Mouse (Mus musculus) kidney, embryonic 16.5 days (tissue): Measurements from ENCODE around the gene Rnls. TPM values are rescaled to one million over a fixed set of nuclear protein-coding genes. Genes with fewer than 3 reads are reported as not detected.
A peak's percentile ranks its signal among the peaks of the same experiment; 100 is the strongest.

Source experiments
- ATAC-seq: fragments of 200-750 bp; cut with Nextera tagmentation; 2 replicates; pipeline ENCODE4 v1.8.0; 2017; ENCODE audit warnings: moderate TSS enrichment; ENCODE audit not compliant: low FRiP score, low TSS enrichment
- H3K27ac ChIP-seq: fragments of 300-500 bp; sonication (generic); 2 replicates; pipeline ENCODE4 v1.5.1; 2014; ENCODE audit warnings: low read length
- H3K27me3 ChIP-seq: fragments of 300-500 bp; sonication (generic); 2 replicates; pipeline ENCODE4 v1.6.1; 2014; ENCODE audit warnings: low read length, control low read depth, mixed read lengths; ENCODE audit not compliant: insufficient read depth
- H3K36me3 ChIP-seq: fragments of 300-500 bp; sonication (generic); 2 replicates; pipeline ENCODE4 v1.6.1; 2014; ENCODE audit warnings: low read length, control low read depth, mixed read lengths; ENCODE audit not compliant: insufficient read depth
- H3K4me1 ChIP-seq: fragments of 300-500 bp; sonication (generic); 2 replicates; pipeline ENCODE4 v1.6.1; 2014; ENCODE audit warnings: low read length, control low read depth, mixed read lengths; ENCODE audit not compliant: insufficient read depth
- H3K4me2 ChIP-seq: fragments of 300-500 bp; sonication (generic); replicated peaks from 2 replicates; pipeline ENCODE4 v1.6.1; 2014; ENCODE audit warnings: low read depth, low read length
- H3K4me3 ChIP-seq: fragments of 300-500 bp; sonication (generic); 2 replicates; pipeline ENCODE4 v1.5.1; 2014; ENCODE audit warnings: mild to moderate bottlenecking, low read length
- H3K9ac ChIP-seq: fragments of 300-500 bp; sonication (generic); replicated peaks from 2 replicates; pipeline ENCODE4 v1.6.1; 2014; ENCODE audit warnings: low read length
- H3K9me3 ChIP-seq: fragments of 300-500 bp; sonication (generic); 2 replicates; pipeline ENCODE4 v1.6.1; 2016; ENCODE audit warnings: low read length, control low read depth
- WGBS: fragments of 180-500 bp; shearing (Covaris S2); extraction: QIAGEN DNeasy Blood & Tissue Kit; methylation state at CpG from one replicate; pipeline ENCODE4 v1.1.7; 2014; 5-methylcytosine and 5-hydroxymethylcytosine counted together
- polyA plus RNA-seq: library from polyadenylated mRNA; unstranded; fragments of >200 nt; fragmentation: Nextera tagmentation; extraction: Ambion mirVana; gene quantifications from 2 replicates; pipeline ENCODE4 v1.2.1, GENCODE M21; 2015

Rnls gene
- polyA plus RNA-seq, 1 experiment from 2014 or later = 7.3 TPM

DNA sequence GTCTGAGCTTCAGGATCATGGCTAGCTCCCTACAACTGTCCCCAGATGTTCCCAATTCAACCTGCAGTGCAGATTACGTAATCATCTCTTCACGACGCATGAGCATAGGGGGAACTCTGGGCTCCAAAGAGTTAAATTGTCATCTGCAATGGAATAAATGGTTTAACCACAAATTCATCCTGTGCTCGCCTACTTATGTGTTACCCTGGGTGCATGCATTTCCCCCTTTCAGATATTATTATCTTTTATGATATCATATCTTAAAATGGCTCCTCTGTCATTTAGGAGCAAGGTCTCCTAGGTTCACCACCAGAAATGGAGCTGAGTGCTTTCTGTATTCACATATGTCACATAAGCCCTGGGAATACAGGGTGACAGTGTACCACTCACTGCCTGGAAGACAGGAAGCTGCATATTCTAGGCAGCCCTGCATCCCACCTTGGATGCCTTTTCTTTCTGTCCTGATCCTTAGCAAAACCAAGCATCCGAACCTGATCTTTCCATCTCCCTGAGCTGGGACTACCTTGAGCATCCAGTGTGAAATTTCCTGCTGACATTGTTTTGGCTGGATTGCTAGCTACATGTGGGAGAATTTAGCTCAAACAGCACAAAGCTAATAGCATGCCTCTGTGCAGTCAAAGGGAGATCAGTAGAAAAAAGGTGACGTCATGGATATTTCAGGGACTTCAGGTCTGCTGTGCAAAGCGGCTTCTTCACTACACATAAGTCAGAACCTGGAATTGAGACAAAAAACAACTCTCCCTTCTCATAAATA lies 289.9 kb downstream of the Rnls start:
- Histone ChIP-seq H3K9ac (no peak overlapping the region), H3K27ac (no peak overlapping the region), H3K27me3 (no peaks in the 10 kb centered on the region), H3K4me3 (no peak overlapping the region), H3K9me3 (no peaks in the 10 kb centered on the region), H3K4me2 (no peak overlapping the region), H3K36me3 (no peaks in the 10 kb centered on the region), H3K4me1 (peaks cover 6% of the 10 kb centered on the region)
- ATAC-seq = no peak
- WGBS = 70% methylated on average over 7 of the region's 7 CpGs

DNA sequence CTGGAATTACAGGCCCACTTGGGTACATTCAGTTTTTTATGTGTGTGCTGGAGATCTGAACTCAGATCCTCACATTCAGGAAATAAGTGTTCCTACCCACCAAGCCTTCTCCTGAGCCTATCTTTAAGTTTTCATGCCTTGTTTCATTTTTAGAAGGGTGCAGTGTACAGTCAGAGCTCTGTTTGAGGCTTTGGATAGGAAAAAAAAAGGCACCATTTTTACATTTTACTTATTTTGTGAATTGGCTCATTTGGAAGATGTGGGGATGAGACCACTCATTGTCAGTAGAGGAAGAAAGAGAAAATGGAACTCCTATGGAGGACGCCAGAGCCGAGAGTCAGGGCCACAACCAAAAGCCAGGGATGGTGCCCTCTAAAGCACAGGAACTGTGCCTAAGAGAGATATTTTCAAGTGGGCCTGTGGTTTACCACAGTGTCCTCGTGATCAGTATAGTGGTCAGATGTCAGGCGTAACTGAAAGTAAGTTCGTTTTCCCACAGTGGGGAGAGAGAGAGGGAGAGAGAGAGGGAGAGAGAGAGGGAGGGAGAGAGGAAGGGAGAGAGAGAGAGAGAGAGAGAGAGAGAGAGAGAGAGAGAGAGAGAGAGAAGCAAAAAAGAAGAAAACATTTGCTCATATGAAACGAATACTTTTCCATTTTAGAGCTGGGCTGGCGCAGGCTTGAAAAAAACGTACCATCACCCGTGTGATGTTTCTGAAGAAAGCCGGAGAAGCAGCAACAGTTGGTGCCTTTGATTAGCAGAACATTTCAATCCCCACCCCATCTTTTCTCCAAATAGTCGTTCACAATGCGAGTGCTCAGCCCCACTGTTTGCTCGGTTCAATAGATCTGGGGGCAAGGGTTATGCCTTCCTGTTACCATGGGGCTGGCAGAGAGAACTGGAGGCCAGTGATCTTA lies 290.7 kb downstream of the Rnls start:
- Histone ChIP-seq H3K4me1 (peaks cover 6% of the 10 kb centered on the region), H3K27me3 (no peaks in the 10 kb centered on the region), H3K4me3 (no peak overlapping the region), H3K36me3 (no peaks in the 10 kb centered on the region), H3K27ac (no peak overlapping the region), H3K9ac (no peak overlapping the region), H3K4me2 (no peak overlapping the region), H3K9me3 (no peaks in the 10 kb centered on the region)
- no peak for ATAC-seq
- WGBS = 65% methylated on average over 13 of the region's 13 CpGs

DNA sequence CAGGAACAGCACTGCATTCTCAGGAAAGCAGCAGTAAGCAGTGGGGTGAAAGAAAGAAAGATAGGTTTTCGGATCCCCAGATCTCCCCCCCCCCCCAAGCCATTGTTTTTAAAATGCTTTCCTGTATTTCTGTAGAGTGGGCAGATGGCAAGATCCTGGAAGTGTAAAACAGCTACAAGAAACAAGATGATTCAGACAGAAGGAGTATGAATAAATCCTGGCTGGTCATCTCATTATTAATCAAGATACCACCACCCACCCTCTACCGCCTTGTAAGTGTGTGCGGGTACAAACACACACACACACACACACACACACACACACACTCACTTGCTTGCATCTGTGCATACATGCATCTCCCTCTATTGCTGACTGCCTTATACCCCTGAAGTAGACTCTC lies 291.5 kb downstream of the Rnls start:
- no peaks in the 10 kb centered on the region for H3K36me3 ChIP-seq
- no peak overlapping the region for H3K4me3 ChIP-seq
- no peaks in the 10 kb centered on the region for H3K27me3 ChIP-seq
- H3K27ac ChIP-seq = no peak overlapping the region
- ATAC-seq = no peak
- H3K4me1 ChIP-seq = peaks cover 6% of the 10 kb centered on the region
- WGBS = 80% methylated on average over 3 of the region's 3 CpGs
- H3K9ac ChIP-seq = no peak overlapping the region
- no peaks in the 10 kb centered on the region for H3K9me3 ChIP-seq
- no peak overlapping the region for H3K4me2 ChIP-seq

DNA sequence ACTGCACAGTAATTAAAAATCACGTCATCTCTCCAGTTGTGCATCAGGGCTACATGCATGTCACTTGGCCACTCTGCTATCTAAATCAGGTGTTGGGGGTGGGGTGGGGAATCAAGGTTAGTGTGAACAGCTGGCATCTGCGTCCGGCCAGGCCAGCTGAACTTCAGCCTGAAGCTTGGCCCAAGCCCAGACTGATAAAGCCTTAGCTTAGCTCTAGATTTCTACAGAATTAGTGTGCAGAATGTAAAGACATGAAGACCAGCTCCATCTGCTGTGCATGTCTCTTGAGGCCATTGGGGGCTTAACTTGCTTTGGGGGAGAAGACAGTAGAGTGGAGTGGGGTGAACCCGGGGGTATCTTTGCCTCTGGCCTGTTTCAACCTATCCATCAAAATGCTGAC lies 292.1 kb downstream of the Rnls start:
- no peak overlapping the region for H3K4me2 ChIP-seq
- ATAC-seq = 0 out of 2 replicates have a peak, but pooled peaks have one; percentile 12
- H3K4me1 ChIP-seq = peaks cover 6% of the 10 kb centered on the region
- no peak overlapping the region for H3K27ac ChIP-seq
- no peak overlapping the region for H3K9ac ChIP-seq
- H3K36me3 ChIP-seq = no peaks in the 10 kb centered on the region
- no peak overlapping the region for H3K4me3 ChIP-seq
- H3K9me3 ChIP-seq = no peaks in the 10 kb centered on the region
- 51% methylated on average over 4 of the region's 4 CpGs for WGBS
- H3K27me3 ChIP-seq = no peaks in the 10 kb centered on the region

DNA sequence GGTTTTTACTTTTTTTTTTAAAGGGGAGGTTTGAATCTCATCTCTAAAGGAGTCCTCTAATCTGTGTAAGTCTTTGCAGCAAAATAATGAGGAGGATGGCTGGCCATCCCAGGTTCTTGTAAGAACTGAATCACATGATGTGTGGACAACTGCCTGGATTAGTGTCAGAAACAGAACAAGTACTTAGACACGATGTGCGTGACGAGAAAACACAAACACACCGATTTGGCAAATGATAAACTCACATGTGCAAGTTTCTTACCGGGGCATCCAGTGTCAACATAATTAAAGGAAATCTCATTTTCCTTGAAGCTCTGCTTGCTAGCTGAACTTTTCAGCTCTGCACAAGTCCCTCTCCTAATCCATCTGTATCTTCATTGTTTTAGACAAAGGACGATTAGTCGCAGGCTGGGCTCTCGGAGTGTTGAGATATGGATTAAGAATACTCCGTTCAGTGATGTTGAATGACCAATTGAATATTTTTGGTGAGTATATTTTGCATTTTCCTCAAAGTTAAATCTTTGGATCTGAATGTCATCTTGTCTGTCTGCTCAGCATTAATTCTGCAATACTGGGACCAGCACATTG lies 292.8 kb downstream of the Rnls start:
- Histone ChIP-seq H3K9ac (no peak overlapping the region), H3K27ac (no peak overlapping the region), H3K4me3 (no peak overlapping the region), H3K27me3 (no peaks in the 10 kb centered on the region), H3K36me3 (no peaks in the 10 kb centered on the region), H3K4me2 (no peak overlapping the region), H3K9me3 (no peaks in the 10 kb centered on the region), H3K4me1 (peaks cover 6% of the 10 kb centered on the region)
- 86% methylated on average over 9 of the region's 9 CpGs for WGBS
- no peak for ATAC-seq

DNA sequence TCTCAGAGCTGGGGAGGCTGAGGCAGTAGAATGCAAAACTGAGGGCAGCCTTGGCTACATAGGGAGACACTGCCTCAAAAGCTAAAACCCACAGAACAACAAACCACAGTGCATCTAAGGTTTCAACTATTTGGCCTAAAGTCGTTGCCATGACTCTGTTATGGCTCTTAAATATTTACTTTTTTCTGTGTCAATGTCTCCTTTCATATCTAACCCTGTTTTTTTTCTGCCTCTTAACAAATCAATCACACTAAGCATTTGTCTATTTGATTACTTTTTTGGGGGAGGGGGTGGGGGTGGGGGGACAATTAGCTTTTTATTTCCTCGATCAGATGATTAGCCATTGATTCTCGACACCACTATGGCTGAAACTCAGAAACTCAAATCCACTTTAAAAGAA lies 294.4 kb downstream of the Rnls start:
- Histone ChIP-seq H3K9me3 (no peaks in the 10 kb centered on the region), H3K4me2 (no peak overlapping the region), H3K27ac (no peak overlapping the region), H3K9ac (no peak overlapping the region), H3K4me3 (no peak overlapping the region), H3K36me3 (no peaks in the 10 kb centered on the region), H3K4me1 (peaks cover 3% of the 10 kb centered on the region), H3K27me3 (no peaks in the 10 kb centered on the region)
- WGBS = 49% methylated on average over 3 of the region's 3 CpGs
- ATAC-seq = no peak

DNA sequence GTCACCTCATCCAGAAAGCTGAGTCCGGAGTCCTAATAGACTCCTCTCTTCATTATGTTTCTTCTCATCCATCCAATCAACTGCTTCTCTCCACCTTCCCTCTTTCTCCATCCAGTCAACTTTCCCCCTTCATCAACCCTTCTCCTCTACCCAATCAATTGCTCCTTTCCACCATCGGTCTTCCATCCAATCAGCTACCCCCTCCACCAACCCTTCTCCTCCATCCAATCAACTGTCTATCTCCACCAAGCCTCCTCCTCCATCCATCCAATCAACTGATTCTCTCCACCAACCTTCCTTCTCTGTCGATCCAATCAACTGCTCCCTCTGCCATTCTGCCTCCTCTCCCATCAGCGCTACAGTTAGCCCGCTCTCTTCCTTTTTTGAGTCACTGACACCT lies 295.5 kb downstream of the Rnls start:
- ATAC-seq = no peak
- H3K36me3 ChIP-seq = no peaks in the 10 kb centered on the region
- 97% methylated on average over 5 of the region's 5 CpGs for WGBS
- H3K4me2 ChIP-seq = no peak overlapping the region
- H3K4me3 ChIP-seq = no peak overlapping the region
- no peaks in the 10 kb centered on the region for H3K27me3 ChIP-seq
- no peaks in the 10 kb centered on the region for H3K9me3 ChIP-seq
- H3K4me1 ChIP-seq = peaks cover under 1% of the 10 kb centered on the region
- no peak overlapping the region for H3K27ac ChIP-seq
- H3K9ac ChIP-seq = no peak overlapping the region

DNA sequence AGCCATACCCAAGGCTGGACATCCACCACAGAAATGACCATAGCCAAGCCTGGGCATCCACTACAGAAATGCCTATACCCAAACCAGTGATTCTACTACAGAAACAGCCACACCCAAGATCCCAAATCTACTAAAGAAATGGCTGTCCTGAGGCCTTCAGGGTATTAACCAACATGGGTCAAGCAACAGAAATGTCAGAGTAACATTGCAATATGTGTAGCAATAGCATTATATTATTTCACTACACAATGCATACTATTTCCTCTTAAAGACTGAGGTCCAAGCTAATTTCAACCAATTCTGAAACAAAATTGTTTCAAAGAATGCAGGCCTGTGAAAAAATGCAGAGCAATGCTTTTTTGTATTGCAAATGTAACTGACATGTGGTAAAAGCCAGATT lies 299.5 kb downstream of the Rnls start:
- no peak overlapping the region for H3K9ac ChIP-seq
- no peak overlapping the region for H3K27ac ChIP-seq
- H3K27me3 ChIP-seq = no peaks in the 10 kb centered on the region
- no peak overlapping the region for H3K4me3 ChIP-seq
- ATAC-seq = no peak
- no peaks in the 10 kb centered on the region for H3K36me3 ChIP-seq
- H3K9me3 ChIP-seq = no peaks in the 10 kb centered on the region
- H3K4me2 ChIP-seq = no peak overlapping the region
- peaks cover 5% of the 10 kb centered on the region; the same call in 1 of the 2 replicates for H3K4me1 ChIP-seq

DNA sequence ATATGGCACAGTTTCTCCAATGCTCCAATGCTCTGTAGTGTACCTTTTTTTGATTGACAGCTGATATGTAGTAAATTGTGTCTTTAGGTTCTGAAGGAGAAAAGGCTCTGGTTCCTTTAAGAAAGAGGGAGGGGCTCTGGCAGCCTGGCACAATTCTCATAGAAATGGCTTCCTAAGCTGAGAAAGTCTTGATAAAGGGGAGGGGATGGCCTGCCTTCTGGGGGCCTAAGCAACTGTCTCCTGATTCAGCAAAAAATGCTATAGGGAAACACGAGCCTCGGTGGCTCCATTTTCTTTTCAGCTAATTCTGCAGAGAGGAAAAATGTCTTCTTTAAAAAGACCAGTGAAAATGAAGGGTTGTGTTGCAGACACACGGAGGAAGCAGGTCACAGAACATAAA lies 300.8 kb downstream of the Rnls start:
- Histone ChIP-seq H3K4me2 (no peak overlapping the region), H3K9me3 (no peaks in the 10 kb centered on the region), H3K27me3 (no peaks in the 10 kb centered on the region), H3K36me3 (no peaks in the 10 kb centered on the region), H3K9ac (no peak overlapping the region), H3K4me3 (no peak overlapping the region), H3K4me1 (peaks cover 5% of the 10 kb centered on the region; the same call in 1 of the 2 replicates), H3K27ac (no peak overlapping the region)
- no peak for ATAC-seq
- WGBS = 11% methylated on average over 3 of the region's 3 CpGs
